Mouse (Mus musculus) urinary bladder, postnatal 25 days (tissue): ENCODE measurements around the gene Apoc4.

Experiments used
- DNase-seq: peaks from one replicate; pipeline ENCODE4 v3.0.0; 2022; ENCODE audit warnings: low spot score

The Apoc4 gene

DNA sequence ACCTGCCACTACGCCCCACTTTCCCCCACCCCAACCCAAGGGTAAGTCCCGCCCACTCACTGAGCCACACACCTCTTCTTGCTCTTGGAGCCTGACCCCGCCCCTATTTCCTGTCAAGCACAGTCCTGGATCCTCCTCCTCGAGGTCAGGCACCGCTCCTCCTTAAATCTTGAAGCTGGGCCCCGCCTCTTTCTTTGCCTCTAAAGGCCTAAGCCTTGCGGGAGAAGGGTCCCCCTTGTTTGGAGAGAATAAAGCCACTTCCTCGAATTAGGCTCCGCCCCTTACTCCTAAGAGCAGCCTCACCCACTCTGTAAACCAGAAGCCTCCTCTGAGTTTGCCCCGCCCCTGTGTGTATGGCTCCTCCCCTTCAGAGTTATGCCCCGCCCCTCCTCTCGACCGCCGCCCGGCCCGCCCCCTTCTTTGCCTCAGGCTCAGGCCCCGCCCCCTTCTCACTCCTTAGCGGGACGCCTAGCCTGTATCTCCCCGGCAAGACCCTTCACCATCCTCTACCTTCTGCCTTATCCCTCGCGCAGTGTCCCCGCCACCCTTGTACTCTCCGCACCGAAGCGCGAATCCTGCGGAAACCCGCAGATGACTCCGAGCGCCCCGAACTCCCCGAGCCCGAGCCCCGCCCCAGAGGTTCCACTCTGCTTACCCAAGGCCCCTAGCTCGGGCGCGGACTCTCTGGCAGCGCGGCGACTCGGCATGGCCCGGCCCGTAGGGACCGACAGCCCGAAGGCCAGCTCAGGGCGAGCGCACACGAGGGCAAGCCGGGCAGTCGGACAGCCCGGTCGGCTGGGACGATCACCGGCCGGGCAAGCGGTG, 52.5 kb downstream of the Apoc4 start:
- peak; percentile 95 for DNase-seq

DNA sequence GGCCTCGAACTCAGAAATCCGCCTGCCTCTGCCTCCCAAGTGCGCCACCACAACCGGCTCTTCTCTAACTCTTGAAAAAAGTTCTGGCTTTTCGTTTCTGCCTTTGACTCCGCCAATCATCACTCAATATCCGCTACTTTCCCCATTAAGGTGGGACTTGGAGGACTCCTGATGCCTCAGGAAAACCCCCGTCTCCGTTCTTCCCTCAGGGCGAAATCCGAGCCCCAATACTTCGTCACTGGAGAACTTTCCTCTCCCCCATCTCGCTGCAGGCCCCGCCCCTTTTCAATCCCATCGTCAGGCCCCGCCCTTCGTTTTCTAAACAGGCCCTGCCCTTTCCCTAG, 53.1 kb downstream of the Apoc4 start:
- DNase-seq, result no peak
